Comparison of ENCODE assay signal across 9 mouse cellular contexts in genomic region chr4:41631390-41631789, GRCm38 (mm10). TPM values are rescaled to one million over a fixed set of nuclear protein-coding genes. Genes with fewer than 3 reads are reported as not detected.
A peak's percentile ranks its signal among the peaks of the same experiment; 100 is the strongest.
DNase-seq lines count a peak whose midpoint lies in the region; ATAC-seq lines count a peak whose summit lies in the region.
"Had no signal": no experiment of that assay in that cellular context is flagged by ENCODE, and none has a peak within 500 bp of the region (broad histone marks: within the 10 kb centered on the region; RNA-seq: fewer than 3 reads in every experiment).

No protein-coding gene starts in this region.

- no peaks in the 10 kb centered on the region for H3K36me3 ChIP-seq in heart, embryonic 11.5 days (ENCODE audit: control insufficient read depth, insufficient read depth, low read length)
- H3K36me3 ChIP-seq in kidney, embryonic 16.5 days (ENCODE audit: insufficient read depth, low read length) = no peaks in the 10 kb centered on the region
- H3K36me3 ChIP-seq: G1E had no signal

- H3K27me3 ChIP-seq in heart, embryonic 11.5 days (ENCODE audit: control insufficient read depth, insufficient read depth, low read length) = peaks cover 6% of the 10 kb centered on the region
- no peaks in the 10 kb centered on the region; the same call in 1 of the 2 replicates for H3K27me3 ChIP-seq in kidney, embryonic 16.5 days (ENCODE audit: insufficient read depth, low read length)

- no peak for ATAC-seq in heart, embryonic 11.5 days (replicated peaks; ENCODE audit: insufficient number of reproducible peaks, low FRiP score, low TSS enrichment)
- ATAC-seq in kidney, embryonic 16.5 days (ENCODE audit: low FRiP score, low TSS enrichment) = peak; percentile 8; the same call in 1 of the 2 replicates

- intact Hi-C loops in heart, postnatal 25 days (cut with DNase I) = no loop called here
- intact Hi-C loops in gastrocnemius, postnatal 36 days (cut with DNase I) = no loop called here

- DNase-seq in heart, adult 11 months = peak; percentile 97
- DNase-seq in heart, postnatal 25 days (ENCODE audit: low spot score) = no peak
- peak; percentile 50 to 67 for DNase-seq in cerebellum, postnatal 14 days
- DNase-seq in lung, postnatal 4 days = peak; percentile 61 to 71
- DNase-seq in thymus, postnatal 25 days = no peak
- no peak for DNase-seq in gastrocnemius, postnatal 36 days

- no peak overlapping the region for H3K4me3 ChIP-seq in heart, embryonic 11.5 days (ENCODE audit: low read depth, low read length)
- no peak overlapping the region for H3K4me3 ChIP-seq in kidney, embryonic 16.5 days (ENCODE audit: low read length)

- peak overlapping the region; percentile 60 for H3K27ac ChIP-seq in heart, embryonic 11.5 days (ENCODE audit: low read depth, low read length)
- H3K27ac ChIP-seq in kidney, embryonic 16.5 days (ENCODE audit: low read length) = peak overlapping the region; percentile 52

- no peaks in the 10 kb centered on the region for H3K9me3 ChIP-seq in heart, embryonic 11.5 days (replicated peaks; ENCODE audit: control insufficient read depth, low read length)
- no peaks in the 10 kb centered on the region for H3K9me3 ChIP-seq in kidney, embryonic 16.5 days (ENCODE audit: low read length)
- H3K9me3 ChIP-seq: G1E had no signal

- 0 out of 2 replicates have a peak overlapping the region, but pooled peaks have one; percentile 47 for H3K9ac ChIP-seq in heart, embryonic 11.5 days (ENCODE audit: low read depth, low read length)
- H3K9ac ChIP-seq in kidney, embryonic 16.5 days (replicated peaks; ENCODE audit: low read length) = peak overlapping the region; percentile 36

- WGBS in heart, embryonic 11.5 days (ENCODE audit: insufficient replicate concordance) = under 1% methylated on average over 11 of the region's 11 CpGs
- WGBS in kidney, embryonic 16.5 days = 4% methylated on average over 11 of the region's 11 CpGs

- peaks cover 39% of the 10 kb centered on the region for H3K4me1 ChIP-seq in heart, embryonic 11.5 days (ENCODE audit: control insufficient read depth, insufficient read depth, low read length)
- H3K4me1 ChIP-seq in kidney, embryonic 16.5 days (ENCODE audit: insufficient read depth, low read length) = peaks cover 60% of the 10 kb centered on the region

- H3K4me2 ChIP-seq in heart, embryonic 11.5 days = peak overlapping the region; percentile 50
- H3K4me2 ChIP-seq in kidney, embryonic 16.5 days (replicated peaks; ENCODE audit: low read depth, low read length) = no peak overlapping the region

RNA-seq across cellular contexts. Expression of gene Enho, which starts 8.7 kb away (rescaled TPM):
- 1 to 10 TPM; 8.0 to 8.8 TPM for total RNA-seq in heart, postnatal 25 days (2021)
- 4.1 and 4.7 TPM in 2 replicates for polyA plus RNA-seq in heart, embryonic 11.5 days (2014; fragmentation: Nextera tagmentation; extraction: Ambion mirVana)
- 18.9 and 23.5 TPM in 2 replicates for polyA plus RNA-seq in kidney, embryonic 16.5 days (2015; fragmentation: Nextera tagmentation; extraction: Ambion mirVana)
- total RNA-seq in gastrocnemius, postnatal 36 days (2021) = 10 to 100 TPM; 10.3 to 10.9 TPM
- polyA plus RNA-seq: G1E had no signal

Comparison
In these comparisons a context has a peak if more than half of its experiments do, and no peak if none do; other contexts are left out.
1. DNase-seq: peak in heart, adult 11 months (single experiment), cerebellum, postnatal 14 days (2 of 2) and lung, postnatal 4 days (2 of 2); none in heart, postnatal 25 days (single experiment), thymus, postnatal 25 days (single experiment) and gastrocnemius, postnatal 36 days (0 of 2).